Mouse (Mus musculus): ENCODE data around the gene Ucp2.

GRCm38 (mm10) chr7:100500276-100500977 lies 7.3 kb downstream of the Ucp2 start:
- no peak for TF ChIP-seq CTCF (IDR thresholded peaks at IDR 0.05)
- TF ChIP-seq EP300 (IDR thresholded peaks at IDR 0.05): 0 out of 2 replicates have a peak, but pooled peaks have one; percentile 10

Measured in lung, postnatal 0 days (tissue).